Mouse (Mus musculus) ES-Bruce4 (cell line): Measurements from ENCODE around the gene Exoc3l.

Experiments
- EP300 ChIP-seq: IDR thresholded peaks from 2 replicates; pipeline ENCODE4 v1.6.1; 2011; ENCODE audit warnings: low read depth, low read length; ENCODE audit not compliant: insufficient read depth
- POLR2A ChIP-seq: IDR thresholded peaks from one replicate; pipeline ENCODE4 v1.8.1; 2011; ENCODE audit warnings: low read length; ENCODE audit not compliant: insufficient read depth

DNA sequence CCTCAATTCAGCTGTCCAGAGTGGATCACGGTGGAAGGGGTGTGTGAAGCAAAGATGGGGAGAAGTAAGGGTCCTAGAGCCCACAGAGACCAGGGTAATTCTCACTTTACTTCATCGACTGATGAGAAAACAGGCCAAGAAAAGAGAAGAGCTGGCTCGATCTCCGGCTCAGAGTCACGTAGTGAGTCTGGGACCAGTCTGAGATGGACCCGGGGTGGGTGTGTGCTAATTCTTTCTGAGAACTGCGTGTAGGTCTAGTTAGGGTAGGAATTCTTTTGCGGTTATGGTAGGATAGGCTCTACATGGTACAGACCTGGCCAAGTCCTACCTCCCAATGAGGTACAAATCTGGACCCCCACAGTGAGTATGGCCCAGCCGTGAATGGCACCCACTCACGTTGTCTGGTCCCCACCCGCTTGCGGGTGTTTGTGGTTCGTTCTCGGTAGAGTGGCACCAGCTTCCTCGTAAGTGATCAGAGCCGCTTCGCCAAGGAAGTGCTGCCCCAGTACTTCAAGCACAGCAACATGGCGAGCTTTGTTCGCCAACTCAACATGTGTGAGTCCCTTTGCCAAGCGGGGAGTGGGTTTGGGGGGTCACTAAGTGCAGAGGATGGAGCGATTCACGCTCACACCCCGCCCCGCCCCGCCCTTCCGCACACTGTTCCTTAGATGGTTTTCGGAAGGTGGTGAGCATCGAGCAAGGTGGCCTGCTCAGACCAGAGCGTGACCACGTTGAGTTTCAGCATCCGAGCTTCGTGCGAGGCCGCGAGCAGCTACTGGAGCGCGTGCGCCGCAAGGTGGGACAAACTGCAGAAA is 25.6 kb downstream of the Exoc3l start:
- TF ChIP-seq POLR2A (no peak), EP300 (no peak)
